Mouse (Mus musculus): ENCODE data around the gene Zdhhc8. TPM values are rescaled to one million over a fixed set of nuclear protein-coding genes. Genes with fewer than 3 reads are reported as not detected.

Gene Zdhhc8
- polyA plus RNA-seq, 1 experiment: not detected

- peaks cover 18% of the 10 kb centered on the region for H3K4me1 ChIP-seq (ENCODE audit: control insufficient read depth, insufficient read depth, low read length)
- WGBS: 50% methylated on average over 4 of the region's 4 CpGs
- no peak overlapping the region for H3K4me3 ChIP-seq (ENCODE audit: insufficient read depth, low read depth, low read length)
- TF ChIP-seq POLR2A (IDR thresholded peaks at IDR 0.05; ENCODE audit: insufficient read depth, low read depth, low read length) (no peak), CTCF (IDR thresholded peaks at IDR 0.05; ENCODE audit: insufficient read depth, low read depth, low read length) (no peak)
- no peak overlapping the region for H3K27ac ChIP-seq (ENCODE audit: insufficient read depth, low read depth, low read length)
These were observed 15.3 kb upstream of the Zdhhc8 start for GRCm38 (mm10) chr16:18250231-18250630.

GRCm38 (mm10) chr16:18249364-18249967, 14.5 kb upstream of the Zdhhc8 start:
- no peak for TF ChIP-seq CTCF (IDR thresholded peaks at IDR 0.05; ENCODE audit: insufficient read depth, low read depth, low read length)
- no peak for TF ChIP-seq POLR2A (IDR thresholded peaks at IDR 0.05; ENCODE audit: insufficient read depth, low read depth, low read length)
- H3K4me3 ChIP-seq (ENCODE audit: insufficient read depth, low read depth, low read length): peak overlapping the region; percentile 77
- H3K4me1 ChIP-seq (ENCODE audit: control insufficient read depth, insufficient read depth, low read length): peaks cover 18% of the 10 kb centered on the region
- 5% methylated on average over 27 of the region's 27 CpGs for WGBS
- H3K27ac ChIP-seq (ENCODE audit: insufficient read depth, low read depth, low read length): no peak overlapping the region; the same call in 1 of the 2 replicates

- WGBS: under 1% methylated on average over 102 of the region's 102 CpGs
- H3K4me3 ChIP-seq (ENCODE audit: insufficient read depth, low read depth, low read length): peak within 1 kb of the TSS; percentile 77
- H3K4me1 ChIP-seq (ENCODE audit: control insufficient read depth, insufficient read depth, low read length): peaks cover 18% of the 10 kb centered on the region
- TF ChIP-seq CTCF (IDR thresholded peaks at IDR 0.05; ENCODE audit: insufficient read depth, low read depth, low read length) (no peak), POLR2A (IDR thresholded peaks at IDR 0.05; ENCODE audit: insufficient read depth, low read depth, low read length) (peak; percentile 69; the same call in 1 of the 2 replicates)
- H3K27ac ChIP-seq (ENCODE audit: insufficient read depth, low read depth, low read length): peak within 1 kb of the TSS; percentile 86
These were observed 13.8 kb upstream of the Zdhhc8 start, which contains the start of the genes Trmt2a and Ranbp1 for GRCm38 (mm10) chr16:18248433-18249363. Gene Trmt2a (plus strand): TSS chr16:18248679. Gene Ranbp1 (minus strand): TSS chr16:18248732.

GRCm38 (mm10) chr16:18247521-18248399, 12.8 kb upstream of the Zdhhc8 start:
- H3K27ac ChIP-seq (ENCODE audit: insufficient read depth, low read depth, low read length): peak overlapping the region; percentile 58
- WGBS: under 1% methylated on average over 30 of the region's 33 CpGs
- H3K4me3 ChIP-seq (ENCODE audit: insufficient read depth, low read depth, low read length): peak overlapping the region; percentile 77
- peaks cover 18% of the 10 kb centered on the region for H3K4me1 ChIP-seq (ENCODE audit: control insufficient read depth, insufficient read depth, low read length)
- TF ChIP-seq CTCF (IDR thresholded peaks at IDR 0.05; ENCODE audit: insufficient read depth, low read depth, low read length): no peak

GRCm38 (mm10) chr16:18241581-18241980, 6.6 kb upstream of the Zdhhc8 start:
- TF ChIP-seq CTCF (IDR thresholded peaks at IDR 0.05; ENCODE audit: insufficient read depth, low read depth, low read length) (no peak), POLR2A (IDR thresholded peaks at IDR 0.05; ENCODE audit: insufficient read depth, low read depth, low read length) (no peak)
- H3K4me1 ChIP-seq (ENCODE audit: control insufficient read depth, insufficient read depth, low read length): peaks cover under 1% of the 10 kb centered on the region
- H3K4me3 ChIP-seq (ENCODE audit: insufficient read depth, low read depth, low read length): no peak overlapping the region
- no peak overlapping the region for H3K27ac ChIP-seq (ENCODE audit: insufficient read depth, low read depth, low read length)
- 88% methylated on average over 10 of the region's 10 CpGs for WGBS

GRCm38 (mm10) chr16:18236676-18237501, 2.0 kb upstream of the Zdhhc8 start:
- TF ChIP-seq CTCF (IDR thresholded peaks at IDR 0.05; ENCODE audit: insufficient read depth, low read depth, low read length) (no peak), POLR2A (IDR thresholded peaks at IDR 0.05; ENCODE audit: insufficient read depth, low read depth, low read length) (no peak)
- H3K27ac ChIP-seq (ENCODE audit: insufficient read depth, low read depth, low read length): peak overlapping the region; percentile 94
- WGBS: 49% methylated on average over 7 of the region's 7 CpGs
- no peak overlapping the region for H3K4me3 ChIP-seq (ENCODE audit: insufficient read depth, low read depth, low read length)
- H3K4me1 ChIP-seq (ENCODE audit: control insufficient read depth, insufficient read depth, low read length): peaks cover 15% of the 10 kb centered on the region

GRCm38 (mm10) chr16:18235389-18236065, 591 bp upstream of the Zdhhc8 start:
- 2% methylated on average over 19 of the region's 19 CpGs for WGBS
- Histone ChIP-seq H3K4me1 (ENCODE audit: control insufficient read depth, insufficient read depth, low read length) (peaks cover 28% of the 10 kb centered on the region), H3K4me3 (ENCODE audit: insufficient read depth, low read depth, low read length) (peak overlapping the region; percentile 61), H3K27ac (ENCODE audit: insufficient read depth, low read depth, low read length) (peak overlapping the region; percentile 94)
- TF ChIP-seq POLR2A (IDR thresholded peaks at IDR 0.05; ENCODE audit: insufficient read depth, low read depth, low read length) (peak; percentile 14; the same call in 1 of the 2 replicates), CTCF (IDR thresholded peaks at IDR 0.05; ENCODE audit: insufficient read depth, low read depth, low read length) (no peak)
